Mouse (Mus musculus): Measurements from ENCODE around the gene Helz. TPM values are rescaled to one million over a fixed set of nuclear protein-coding genes. Genes with fewer than 3 reads are reported as not detected.
"Not testable (repeated sequence)": the region's sequence is repeated elsewhere in the genome, so short reads cannot be mapped to it uniquely, and the experiment has no call there.

The Helz gene
- 77.6 TPM in 1 of 2 replicates, not detected in the other for polyA plus RNA-seq (2012; ENCODE audit: insufficient read depth, insufficient read length, low replicate concordance, missing spikeins)

- WGBS, result under 1% methylated on average over 70 of the region's 70 CpGs
- Histone ChIP-seq H3K4me1 (ENCODE audit: control insufficient read depth, insufficient read depth, low read length) (peaks cover 9% of the 10 kb centered on the region), H3K4me3 (ENCODE audit: insufficient read depth, low read depth, low read length) (peak within 1 kb of the TSS; percentile 82), H3K27ac (ENCODE audit: insufficient read depth, low read depth, low read length) (no peak within 1 kb of the TSS)
- TF ChIP-seq POLR2A (IDR thresholded peaks at IDR 0.05; ENCODE audit: insufficient read depth, low read depth, low read length) (no peak), CTCF (IDR thresholded peaks at IDR 0.05; ENCODE audit: insufficient read depth, low read depth, low read length) (0 out of 2 replicates have a peak, but pooled peaks have one; percentile 9)
Observed at GRCm38 (mm10) chr11:107547351-107548203, at the start of gene Helz. Gene Helz (plus strand): TSS chr11:107547930.

GRCm38 (mm10) chr11:107502801-107503200, 44.9 kb upstream of the Helz start:
- H3K4me1 ChIP-seq (ENCODE audit: control insufficient read depth, insufficient read depth, low read length), result no peaks in the 10 kb centered on the region
- no peak overlapping the region for H3K27ac ChIP-seq (ENCODE audit: insufficient read depth, low read depth, low read length)
- 80% methylated on average over 8 of the region's 8 CpGs for WGBS
- H3K4me3 ChIP-seq (ENCODE audit: insufficient read depth, low read depth, low read length), result no peak overlapping the region
- TF ChIP-seq CTCF (IDR thresholded peaks at IDR 0.05; ENCODE audit: insufficient read depth, low read depth, low read length) (no peak), POLR2A (IDR thresholded peaks at IDR 0.05; ENCODE audit: insufficient read depth, low read depth, low read length) (no peak)

GRCm38 (mm10) chr11:107504364-107504763, 43.4 kb upstream of the Helz start:
- WGBS, result 97% methylated on average over 3 of the region's 4 CpGs
- not testable (repeated sequence) for H3K4me1 ChIP-seq (ENCODE audit: control insufficient read depth, insufficient read depth, low read length); H3K27ac ChIP-seq (ENCODE audit: insufficient read depth, low read depth, low read length); H3K4me3 ChIP-seq (ENCODE audit: insufficient read depth, low read depth, low read length)

- Histone ChIP-seq H3K4me3 (ENCODE audit: insufficient read depth, low read depth, low read length) (no peak overlapping the region), H3K4me1 (ENCODE audit: control insufficient read depth, insufficient read depth, low read length) (peaks cover 12% of the 10 kb centered on the region), H3K27ac (ENCODE audit: insufficient read depth, low read depth, low read length) (no peak overlapping the region)
- 86% methylated on average over 1 of the region's 1 CpGs for WGBS
- no peak for TF ChIP-seq POLR2A (IDR thresholded peaks at IDR 0.05; ENCODE audit: insufficient read depth, low read depth, low read length)
- no peak for TF ChIP-seq CTCF (IDR thresholded peaks at IDR 0.05; ENCODE audit: insufficient read depth, low read depth, low read length)
Observed at GRCm38 (mm10) chr11:107506260-107506659, 41.5 kb upstream of the Helz start.

DNA sequence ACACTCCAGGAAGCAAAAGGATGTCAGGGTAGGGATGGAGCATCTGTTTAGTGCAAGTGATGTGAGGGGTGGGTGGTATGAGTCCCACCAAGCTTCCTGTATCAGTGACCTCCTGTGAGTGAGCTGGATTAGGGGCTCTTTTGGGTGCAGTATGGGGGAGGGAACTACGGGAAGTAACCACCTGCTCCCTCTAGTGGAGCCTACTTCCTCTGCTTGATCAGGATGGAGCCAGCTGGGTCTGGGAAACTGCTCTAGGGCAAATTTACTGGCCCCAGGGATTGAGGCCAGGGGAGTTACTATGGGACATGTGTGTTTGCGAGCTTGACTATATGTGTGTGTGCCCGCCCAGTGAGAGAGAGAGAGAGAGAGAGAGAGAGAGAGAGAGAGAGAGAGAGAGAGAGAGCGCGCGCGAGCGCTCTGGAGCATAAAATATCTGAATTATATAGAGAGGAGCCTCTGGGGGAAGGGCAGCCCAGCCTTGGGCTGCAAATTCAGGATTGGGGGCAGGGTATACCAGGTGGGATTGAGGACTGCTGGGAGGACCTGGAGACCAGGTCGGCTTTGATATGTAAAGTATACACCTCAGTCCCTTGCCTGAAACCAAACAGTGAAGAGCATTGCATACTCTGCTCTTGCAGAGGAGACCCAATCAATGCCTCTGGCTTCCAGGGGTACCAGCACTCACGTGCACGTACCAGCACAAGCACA, 37.9 kb upstream of the Helz start:
- H3K4me3 ChIP-seq (ENCODE audit: insufficient read depth, low read depth, low read length), result no peak overlapping the region
- no peak for TF ChIP-seq CTCF (IDR thresholded peaks at IDR 0.05; ENCODE audit: insufficient read depth, low read depth, low read length)
- no peak overlapping the region for H3K27ac ChIP-seq (ENCODE audit: insufficient read depth, low read depth, low read length)
- WGBS, result 15% methylated on average over 11 of the region's 11 CpGs
- H3K4me1 ChIP-seq (ENCODE audit: control insufficient read depth, insufficient read depth, low read length), result peaks cover 12% of the 10 kb centered on the region

GRCm38 (mm10) chr11:107510362-107511269, 37.1 kb upstream of the Helz start:
- Histone ChIP-seq H3K4me3 (ENCODE audit: insufficient read depth, low read depth, low read length) (no peak overlapping the region), H3K27ac (ENCODE audit: insufficient read depth, low read depth, low read length) (no peak overlapping the region), H3K4me1 (ENCODE audit: control insufficient read depth, insufficient read depth, low read length) (peaks cover 12% of the 10 kb centered on the region)
- WGBS, result 13% methylated on average over 18 of the region's 18 CpGs
- TF ChIP-seq POLR2A (IDR thresholded peaks at IDR 0.05; ENCODE audit: insufficient read depth, low read depth, low read length) (no peak), CTCF (IDR thresholded peaks at IDR 0.05; ENCODE audit: insufficient read depth, low read depth, low read length) (no peak)

GRCm38 (mm10) chr11:107511954-107512353, 35.8 kb upstream of the Helz start:
- peaks cover 12% of the 10 kb centered on the region for H3K4me1 ChIP-seq (ENCODE audit: control insufficient read depth, insufficient read depth, low read length)
- H3K4me3 ChIP-seq (ENCODE audit: insufficient read depth, low read depth, low read length); H3K27ac ChIP-seq (ENCODE audit: insufficient read depth, low read depth, low read length): not testable (repeated sequence)
- 43% methylated on average over 5 of the region's 5 CpGs for WGBS

- WGBS, result 38% methylated on average over 10 of the region's 10 CpGs
- TF ChIP-seq CTCF (IDR thresholded peaks at IDR 0.05; ENCODE audit: insufficient read depth, low read depth, low read length) (no peak), POLR2A (IDR thresholded peaks at IDR 0.05; ENCODE audit: insufficient read depth, low read depth, low read length) (no peak)
- Histone ChIP-seq H3K27ac (ENCODE audit: insufficient read depth, low read depth, low read length) (no peak overlapping the region), H3K4me1 (ENCODE audit: control insufficient read depth, insufficient read depth, low read length) (peaks cover 12% of the 10 kb centered on the region), H3K4me3 (ENCODE audit: insufficient read depth, low read depth, low read length) (no peak overlapping the region)
Observed at GRCm38 (mm10) chr11:107513047-107513446, 34.7 kb upstream of the Helz start.
